In genomic region chr17:55884912-55885311, GRCm38 (mm10) we compare ENCODE assay signal across 17 mouse cellular contexts. TPM values are rescaled to one million over a fixed set of nuclear protein-coding genes. Genes with fewer than 3 reads are reported as not detected.
DNase-seq lines count a peak whose midpoint lies in the region; ATAC-seq and TF ChIP-seq lines count a peak whose summit lies in the region.
"Had no signal": no experiment of that assay in that cellular context is flagged by ENCODE, and none has a peak within 500 bp of the region (broad histone marks: within the 10 kb centered on the region; RNA-seq: fewer than 3 reads in every experiment).

No protein-coding gene starts in this region.

- H3K4me1 ChIP-seq in liver, postnatal 0 days (ENCODE audit: insufficient read depth): no peaks in the 10 kb centered on the region
- H3K4me1 ChIP-seq in G1E (ENCODE audit: insufficient read depth, low read depth, low read length): peaks cover 4% of the 10 kb centered on the region
- H3K4me1 ChIP-seq: embryonic facial prominence, embryonic 12.5 days; forebrain, embryonic 15.5 days; hindbrain, embryonic 12.5 days; limb, embryonic 12.5 days; midbrain, embryonic 10.5 days; neural tube, embryonic 15.5 days had no signal

- H3K27ac ChIP-seq in liver, postnatal 0 days (ENCODE audit: low read depth): no peak overlapping the region
- H3K27ac ChIP-seq: embryonic facial prominence, embryonic 12.5 days; forebrain, embryonic 15.5 days; hindbrain, embryonic 12.5 days; limb, embryonic 12.5 days; midbrain, embryonic 10.5 days; neural tube, embryonic 15.5 days had no signal

- no peaks in the 10 kb centered on the region for H3K36me3 ChIP-seq in liver, postnatal 0 days (replicated peaks; ENCODE audit: insufficient read depth, low read length)
- no peaks in the 10 kb centered on the region for H3K36me3 ChIP-seq in G1E (replicated peaks)
- H3K36me3 ChIP-seq: embryonic facial prominence, embryonic 12.5 days; forebrain, embryonic 15.5 days; hindbrain, embryonic 12.5 days; limb, embryonic 12.5 days; midbrain, embryonic 10.5 days; neural tube, embryonic 15.5 days had no signal

- no peak overlapping the region for H3K4me3 ChIP-seq in liver, postnatal 0 days (ENCODE audit: low read depth, low read length)
- H3K4me3 ChIP-seq in G1E (ENCODE audit: low read depth, low read length): no peak overlapping the region
- H3K4me3 ChIP-seq: embryonic facial prominence, embryonic 12.5 days; forebrain, embryonic 15.5 days; hindbrain, embryonic 12.5 days; limb, embryonic 12.5 days; midbrain, embryonic 10.5 days; neural tube, embryonic 15.5 days had no signal

- ATAC-seq in liver, postnatal 0 days: no peak
- ATAC-seq in G1E (ENCODE audit: extremely low read depth, insufficient number of reproducible peaks, low FRiP score, poor library complexity, severe bottlenecking): peak; percentile 28; the same call in 1 of the 2 replicates
- ATAC-seq: forebrain, embryonic 15.5 days had no signal

- no peak overlapping the region for H3K9ac ChIP-seq in liver, postnatal 0 days (replicated peaks)
- H3K9ac ChIP-seq: embryonic facial prominence, embryonic 12.5 days; forebrain, embryonic 15.5 days; hindbrain, embryonic 12.5 days; limb, embryonic 12.5 days; neural tube, embryonic 15.5 days had no signal

- 65% methylated on average over 2 of the region's 2 CpGs for WGBS in liver, postnatal 0 days (ENCODE audit: insufficient replicate concordance)

- no peak for TF ChIP-seq EP300 in liver, postnatal 0 days (IDR thresholded peaks at IDR 0.05; ENCODE audit: low read depth)

- peak; percentile 32; the same call in 1 of the 2 replicates for TF ChIP-seq CTCF in liver, postnatal 0 days (IDR thresholded peaks at IDR 0.05; ENCODE audit: low read depth)
- no peak for TF ChIP-seq CTCF in G1E (IDR thresholded peaks at IDR 0.05; ENCODE audit: low read depth, low read length)

- no peaks in the 10 kb centered on the region for H3K9me3 ChIP-seq in liver, postnatal 0 days (ENCODE audit: low read length)
- H3K9me3 ChIP-seq in G1E (replicated peaks): no peaks in the 10 kb centered on the region
- H3K9me3 ChIP-seq: embryonic facial prominence, embryonic 12.5 days; forebrain, embryonic 15.5 days; hindbrain, embryonic 12.5 days; limb, embryonic 12.5 days; midbrain, embryonic 10.5 days; neural tube, embryonic 15.5 days had no signal

- DNase-seq in liver, postnatal 0 days: no peak
- no peak for DNase-seq in liver
- DNase-seq in G1E (ENCODE audit: low spot score): no peak
- peak; percentile 41 for DNase-seq in induced T-regulatory cell, adult 2 months (ENCODE audit: low read depth)
- DNase-seq in thymus, postnatal 4 days: no peak
- DNase-seq in urinary bladder, adult 2 months (ENCODE audit: low spot score): no peak
- DNase-seq in heart, postnatal 4 days: no peak
- DNase-seq: adrenal gland, postnatal 10 days; cerebellum, adult 11-12 months; cerebellum, postnatal 36 days; lung, postnatal 14 days had no signal

- no peak overlapping the region for H3K4me2 ChIP-seq in liver, postnatal 0 days (ENCODE audit: low read depth, low read length)
- H3K4me2 ChIP-seq: embryonic facial prominence, embryonic 12.5 days; forebrain, embryonic 15.5 days; hindbrain, embryonic 12.5 days; limb, embryonic 12.5 days; neural tube, embryonic 15.5 days had no signal

- peaks cover 4% of the 10 kb centered on the region; the same call in 1 of the 2 replicates for H3K27me3 ChIP-seq in liver, postnatal 0 days (ENCODE audit: insufficient read depth, low read length)
- H3K27me3 ChIP-seq in G1E (ENCODE audit: insufficient read depth, low read length): peaks cover 20% of the 10 kb centered on the region
- H3K27me3 ChIP-seq: embryonic facial prominence, embryonic 12.5 days had no signal

RNA-seq across cellular contexts. Expression of gene Zfp119a, which starts 6.2 kb away (rescaled TPM):
- polyA plus RNA-seq in liver, postnatal 0 days (2015; fragmentation: Nextera tagmentation; extraction: Ambion mirVana): 3.0 and 4.5 TPM in 2 replicates
- total RNA-seq in G1E (2014; fragmentation: Nextera tagmentation) (7.7 and 10.0 TPM in 2 replicates), G1E (2017) (8.4 TPM in 2 replicates)
- polyA plus RNA-seq in G1E (2012): 0.09 and 0.26 TPM in 2 replicates
- polyA plus RNA-seq in urinary bladder, adult 2 months (2012; rRNA removed): 4.7 and 5.2 TPM in 2 replicates
- total RNA-seq in heart, postnatal 4 days (2021): 1 to 10 TPM; 5.8 TPM

RNA-seq across cellular contexts. Expression of gene Zfp959, which starts 7.0 kb away (rescaled TPM):
- 4.9 and 5.5 TPM in 2 replicates for polyA plus RNA-seq in liver, postnatal 0 days (2015; fragmentation: Nextera tagmentation; extraction: Ambion mirVana)
- total RNA-seq in G1E (2014; fragmentation: Nextera tagmentation) (14.7 and 21.5 TPM in 2 replicates), G1E (2017) (17.8 and 19.9 TPM in 2 replicates)
- 1.2 and 1.3 TPM in 2 replicates for polyA plus RNA-seq in G1E (2012)
- 8.4 and 8.8 TPM in 2 replicates for polyA plus RNA-seq in urinary bladder, adult 2 months (2012; rRNA removed)
- 1 to 10 TPM; 5.1 to 5.6 TPM for total RNA-seq in heart, postnatal 4 days (2021)
